Mouse (Mus musculus) lung, postnatal 10 days (tissue): ENCODE measurements around the gene Prex1.

Source experiments
- DNase-seq: peaks from one replicate; pipeline ENCODE4 v3.0.0; 2021

Gene Prex1

GRCm38 (mm10) chr2:166658380-166658779 lies 55.3 kb downstream of the Prex1 start:
- no peak for DNase-seq

- peak; percentile 69 for DNase-seq
Observed at GRCm38 (mm10) chr2:166657451-166658011, 56.1 kb downstream of the Prex1 start.

GRCm38 (mm10) chr2:166656630-166657029 lies 57.0 kb downstream of the Prex1 start:
- peak; percentile 51 for DNase-seq

GRCm38 (mm10) chr2:166655727-166656520 lies 57.7 kb downstream of the Prex1 start:
- DNase-seq: peak; percentile 52

- DNase-seq: no peak
Observed at GRCm38 (mm10) chr2:166655308-166655707, 58.3 kb downstream of the Prex1 start.

GRCm38 (mm10) chr2:166654875-166655274 lies 58.8 kb downstream of the Prex1 start:
- DNase-seq: no peak

GRCm38 (mm10) chr2:166653564-166653963 lies 60.1 kb downstream of the Prex1 start:
- DNase-seq: no peak

GRCm38 (mm10) chr2:166652672-166653071 lies 61.0 kb downstream of the Prex1 start:
- DNase-seq: no peak

- DNase-seq: no peak
Observed at GRCm38 (mm10) chr2:166651317-166652030, 62.2 kb downstream of the Prex1 start.

- DNase-seq: peak; percentile 81
Observed at GRCm38 (mm10) chr2:166650414-166650813, 63.2 kb downstream of the Prex1 start.

- DNase-seq: no peak
Observed at GRCm38 (mm10) chr2:166647242-166647641, 66.4 kb downstream of the Prex1 start.

- DNase-seq: no peak
Observed at GRCm38 (mm10) chr2:166646434-166647088, 67.1 kb downstream of the Prex1 start.

- DNase-seq: no peak
Observed at GRCm38 (mm10) chr2:166644816-166645215, 68.8 kb downstream of the Prex1 start.

- DNase-seq: no peak
Observed at GRCm38 (mm10) chr2:166642581-166642987, 71.0 kb downstream of the Prex1 start.

GRCm38 (mm10) chr2:166639750-166640149 lies 73.9 kb downstream of the Prex1 start:
- DNase-seq: no peak

- peak; percentile 58 for DNase-seq
Observed at GRCm38 (mm10) chr2:166638947-166639641, 74.5 kb downstream of the Prex1 start.

GRCm38 (mm10) chr2:166638079-166638800 lies 75.4 kb downstream of the Prex1 start:
- DNase-seq: no peak

- no peak for DNase-seq
Observed at GRCm38 (mm10) chr2:166637673-166637990, 76.0 kb downstream of the Prex1 start.

- DNase-seq: no peak
Observed at GRCm38 (mm10) chr2:166636867-166637672, 76.6 kb downstream of the Prex1 start.

GRCm38 (mm10) chr2:166635521-166635920 lies 78.1 kb downstream of the Prex1 start:
- no peak for DNase-seq
